Comparison of ENCODE assay signal across 7 mouse cellular contexts in genomic region chr16:33878041-33878783, GRCm38 (mm10). TPM values are rescaled to one million over a fixed set of nuclear protein-coding genes. Genes with fewer than 3 reads are reported as not detected.
DNase-seq lines count a peak whose midpoint lies in the region; ATAC-seq and TF ChIP-seq lines count a peak whose summit lies in the region.

No protein-coding gene starts in this region.

- peak; percentile 46; the same call in 1 of the 2 replicates for ATAC-seq in forebrain, embryonic 15.5 days (replicated peaks)

- peak; percentile 100 for DNase-seq in 3T3-L1 (ENCODE audit: low read depth, low spot score)
- peak; percentile 65 for DNase-seq in ES-E14 (ENCODE audit: low read depth, low spot score)
- peak; percentile 65 for DNase-seq in heart, postnatal 4 days
- peak; percentile 48 for DNase-seq in ovary, postnatal 36 days (ENCODE audit: low spot score)
- DNase-seq in spleen, adult 18-20 months: no peak
- no peak for DNase-seq in layer of hippocampus, postnatal 25 days (ENCODE audit: extremely low spot score in 1 of 2, low spot score in 1 of 2)

- WGBS in forebrain, embryonic 15.5 days: 35% methylated on average over 6 of the region's 6 CpGs

- H3K36me3 ChIP-seq in ES-E14 (ENCODE audit: control insufficient read depth, insufficient read depth, low read length, poor library complexity, severe bottlenecking): peaks cover 3% of the 10 kb centered on the region; the same call in 1 of the 2 replicates
- H3K36me3 ChIP-seq in forebrain, embryonic 15.5 days: no peaks in the 10 kb centered on the region

- no peak overlapping the region for H3K4me3 ChIP-seq in ES-E14 (ENCODE audit: insufficient read depth in 1 of 2, low read depth in 1 of 2, low read length in 2 of 2, poor library complexity in 1 of 2, severe bottlenecking in 1 of 2)
- no peak overlapping the region for H3K4me3 ChIP-seq in forebrain, embryonic 15.5 days

- peak overlapping the region; percentile 81; the same call in 1 of the 2 replicates for H3K27ac ChIP-seq in ES-E14 (ENCODE audit: insufficient read depth, low read depth, low read length, poor library complexity, severe bottlenecking)
- peak overlapping the region; percentile 57 for H3K27ac ChIP-seq in forebrain, embryonic 15.5 days (replicated peaks)

- H3K9me3 ChIP-seq in ES-E14 (ENCODE audit: control insufficient read depth, insufficient read depth, low read depth, low read length): no peaks in the 10 kb centered on the region
- H3K9me3 ChIP-seq in forebrain, embryonic 15.5 days: no peaks in the 10 kb centered on the region

- no peak overlapping the region for H3K4me2 ChIP-seq in forebrain, embryonic 15.5 days (replicated peaks)

- H3K4me1 ChIP-seq in ES-E14 (ENCODE audit: control insufficient read depth in 2 of 2, insufficient read depth in 2 of 2, low read length in 2 of 2, poor library complexity in 1 of 2): peaks cover 9 to 20% of the 10 kb centered on the region in 2 experiments
- H3K4me1 ChIP-seq in forebrain, embryonic 15.5 days: peaks cover 35% of the 10 kb centered on the region

- in situ Hi-C loops in ES-E14 (cut with MboI; ENCODE audit: low sequenced_read_pairs in 2 of 2, unreplicated experiment in 2 of 2): no loop called here

- no peak overlapping the region for H3K9ac ChIP-seq in ES-E14 (ENCODE audit: insufficient read depth, low read depth, low read length, poor library complexity, severe bottlenecking)
- no peak overlapping the region for H3K9ac ChIP-seq in forebrain, embryonic 15.5 days (replicated peaks)

- H3K27me3 ChIP-seq in forebrain, embryonic 15.5 days: no peaks in the 10 kb centered on the region

TF ChIP-seq in ES-E14, 5 proteins besides CTCF, POLR2A, EP300 and RAD21:
- TF ChIP-seq HCFC1 (IDR thresholded peaks at IDR 0.05; ENCODE audit: borderline replicate concordance, insufficient read depth, low read length): no peak
- no peak for TF ChIP-seq ZC3H11A (IDR thresholded peaks at IDR 0.05; ENCODE audit: borderline replicate concordance, low read depth, low read length)
- TF ChIP-seq ZNF384 (IDR thresholded peaks at IDR 0.05; ENCODE audit: low read depth, low read length): no peak
- TF ChIP-seq CHD2 (IDR thresholded peaks at IDR 0.05; ENCODE audit: low read depth, low read length): no peak
- no peak for TF ChIP-seq MAFK (IDR thresholded peaks at IDR 0.05; ENCODE audit: insufficient read depth, low read depth, low read length)

RNA-seq across cellular contexts. Expression of gene Itgb5, which starts 48.7 kb away (rescaled TPM):
- 60.6 and 101 TPM in 2 replicates for total RNA-seq in ES-E14 (2012; rRNA removed)
- 10.6 and 13.3 TPM in 2 replicates for polyA plus RNA-seq in forebrain, embryonic 15.5 days (2015; fragmentation: Nextera tagmentation; extraction: Ambion mirVana)
- total RNA-seq in heart, postnatal 4 days (2021): 10 to 100 TPM; 70.1 to 76.9 TPM
- 10 to 100 TPM; 38.7 to 42.3 TPM for total RNA-seq in layer of hippocampus, postnatal 25 days (2021)

Comparison
In these comparisons a context has a peak if more than half of its experiments do, and no peak if none do; other contexts are left out.
1. DNase-seq: peak in 3T3-L1 (single experiment), ES-E14 (single experiment), heart, postnatal 4 days (single experiment) and ovary, postnatal 36 days (single experiment); none in spleen, adult 18-20 months (0 of 2) and layer of hippocampus, postnatal 25 days (0 of 2).